Mouse (Mus musculus) lung, embryonic 15.5 days (tissue): ENCODE measurements around the gene Hkdc1. TPM values are rescaled to one million over a fixed set of nuclear protein-coding genes. Genes with fewer than 3 reads are reported as not detected.

Experiments used
- ATAC-seq: fragments of 200-750 bp; cut with Nextera tagmentation; 2 replicates; pipeline ENCODE4 v1.8.0; 2017; ENCODE audit warnings: moderate number of reproducible peaks, borderline replicate concordance; ENCODE audit not compliant: low FRiP score, low TSS enrichment; ENCODE audit errors: extremely low read depth
- H3K27ac ChIP-seq: fragments of 300-500 bp; sonication (generic); 2 replicates; pipeline ENCODE4 v1.5.1; 2015; ENCODE audit warnings: moderate library complexity, mild to moderate bottlenecking, inconsistent platforms
- H3K27me3 ChIP-seq: fragments of 300-500 bp; sonication (generic); 2 replicates; pipeline ENCODE4 v1.6.1; 2015; ENCODE audit warnings: inconsistent platforms
- H3K36me3 ChIP-seq: fragments of 300-500 bp; sonication (generic); 2 replicates; pipeline ENCODE4 v1.6.1; 2015; ENCODE audit warnings: inconsistent platforms
- H3K4me1 ChIP-seq: fragments of 300-500 bp; sonication (generic); 2 replicates; pipeline ENCODE4 v1.6.1; 2015; ENCODE audit warnings: inconsistent platforms
- H3K4me2 ChIP-seq: fragments of 300-500 bp; sonication (generic); 2 replicates; pipeline ENCODE4 v1.6.1; 2015; ENCODE audit warnings: inconsistent platforms, mild to moderate bottlenecking, moderate library complexity
- H3K4me3 ChIP-seq: fragments of 300-500 bp; sonication (generic); 2 replicates; pipeline ENCODE4 v1.5.1; 2015; ENCODE audit warnings: mild to moderate bottlenecking, inconsistent platforms
- H3K9ac ChIP-seq: fragments of 300-500 bp; sonication (generic); 2 replicates; pipeline ENCODE4 v1.6.1; 2015; ENCODE audit warnings: inconsistent platforms
- H3K9me3 ChIP-seq: fragments of 300-500 bp; sonication (generic); 2 replicates; pipeline ENCODE4 v1.6.1; 2016; ENCODE audit warnings: inconsistent platforms
- WGBS: fragments of 180-500 bp; shearing (Covaris S2); methylation state at CpG from one replicate; pipeline ENCODE4 v1.1.7; 2015; 5-methylcytosine and 5-hydroxymethylcytosine counted together
- polyA plus RNA-seq: library from polyadenylated mRNA; unstranded; fragments of >200 nt; fragmentation: Nextera tagmentation; extraction: Ambion mirVana; gene quantifications from 2 replicates; pipeline ENCODE4 v1.2.1, GENCODE M21; 2015

Gene Hkdc1
- polyA plus RNA-seq, 1 experiment from 2014 or later, result 3.3 TPM

- Histone ChIP-seq H3K4me1 (peaks cover 42% of the 10 kb centered on the region), H3K4me3 (no peak overlapping the region), H3K36me3 (no peaks in the 10 kb centered on the region), H3K9me3 (no peaks in the 10 kb centered on the region), H3K27ac (peak overlapping the region; percentile 46; the same call in 1 of the 2 replicates), H3K9ac (no peak overlapping the region), H3K27me3 (no peaks in the 10 kb centered on the region), H3K4me2 (peak overlapping the region; percentile 12; the same call in 1 of the 2 replicates)
- 32% methylated on average over 12 of the region's 12 CpGs for WGBS
- ATAC-seq, result no peak
These were observed 85.4 kb downstream of the Hkdc1 start for GRCm38 (mm10) chr10:62336601-62337578.

- ATAC-seq, result no peak
- no peaks in the 10 kb centered on the region for H3K9me3 ChIP-seq
- no peaks in the 10 kb centered on the region for H3K36me3 ChIP-seq
- H3K4me2 ChIP-seq, result no peak overlapping the region
- H3K27ac ChIP-seq, result no peak overlapping the region
- WGBS, result 24% methylated on average over 6 of the region's 6 CpGs
- H3K4me1 ChIP-seq, result peaks cover 34% of the 10 kb centered on the region
- H3K27me3 ChIP-seq, result no peaks in the 10 kb centered on the region
- no peak overlapping the region for H3K4me3 ChIP-seq
- no peak overlapping the region for H3K9ac ChIP-seq
These were observed 86.9 kb downstream of the Hkdc1 start for GRCm38 (mm10) chr10:62335423-62335776.

GRCm38 (mm10) chr10:62334686-62335422, 87.4 kb downstream of the Hkdc1 start:
- Histone ChIP-seq H3K9me3 (no peaks in the 10 kb centered on the region), H3K4me3 (no peak overlapping the region), H3K27me3 (no peaks in the 10 kb centered on the region), H3K4me2 (no peak overlapping the region), H3K4me1 (peaks cover 37% of the 10 kb centered on the region), H3K27ac (no peak overlapping the region), H3K36me3 (no peaks in the 10 kb centered on the region), H3K9ac (no peak overlapping the region)
- 55% methylated on average over 20 of the region's 20 CpGs for WGBS
- no peak for ATAC-seq

- Histone ChIP-seq H3K27ac (no peak overlapping the region), H3K27me3 (no peaks in the 10 kb centered on the region), H3K9ac (no peak overlapping the region), H3K4me3 (no peak overlapping the region), H3K9me3 (no peaks in the 10 kb centered on the region), H3K36me3 (no peaks in the 10 kb centered on the region), H3K4me2 (no peak overlapping the region; the same call in 1 of the 2 replicates), H3K4me1 (peaks cover 25% of the 10 kb centered on the region)
- no peak for ATAC-seq
- WGBS, result 67% methylated on average over 14 of the region's 14 CpGs
These were observed 89.0 kb downstream of the Hkdc1 start for GRCm38 (mm10) chr10:62333269-62333668.

Other genes starting within 250 kb of the Hkdc1 start
- 66.5 and 84.5 TPM in 2 replicates for gene Tspan15, start 191.2 kb downstream of the Hkdc1 start, polyA plus RNA-seq
- 0.56 and 0.72 TPM in 2 replicates for gene Tacr2, start 170.1 kb downstream of the Hkdc1 start, polyA plus RNA-seq
- 35.1 and 39.9 TPM in 2 replicates for gene Hk1, start 42.6 kb downstream of the Hkdc1 start, polyA plus RNA-seq
- gene 4930507D05Rik, start 27.0 kb upstream of the Hkdc1 start, polyA plus RNA-seq, result 0.46 and 0.55 TPM in 2 replicates
- gene Supv3l1, start 27.2 kb upstream of the Hkdc1 start, polyA plus RNA-seq, result 26.0 and 27.0 TPM in 2 replicates
- 77.6 and 79.0 TPM in 2 replicates for gene Vps26a, start 64.3 kb upstream of the Hkdc1 start, polyA plus RNA-seq
- gene Srgn, start 105.0 kb upstream of the Hkdc1 start, polyA plus RNA-seq, result 43.0 and 50.5 TPM in 2 replicates
- gene Kif1bp, start 156.0 kb upstream of the Hkdc1 start, polyA plus RNA-seq, result 34.2 and 36.5 TPM in 2 replicates
- 18.7 and 19.6 TPM in 2 replicates for gene Ddx21, start 179.8 kb upstream of the Hkdc1 start, polyA plus RNA-seq
- gene Ddx50, start 228.7 kb upstream of the Hkdc1 start, polyA plus RNA-seq, result 119 and 126 TPM in 2 replicates